ENCODE assay signal across 18 mouse cellular contexts in genomic region chr15:99382893-99383292, GRCm38 (mm10). TPM values are rescaled to one million over a fixed set of nuclear protein-coding genes. Genes with fewer than 3 reads are reported as not detected.
DNase-seq lines count a peak whose midpoint lies in the region; ATAC-seq and TF ChIP-seq lines count a peak whose summit lies in the region.
"Had no signal": no experiment of that assay in that cellular context is flagged by ENCODE, and none has a peak within 500 bp of the region (broad histone marks: within the 10 kb centered on the region; RNA-seq: fewer than 3 reads in every experiment).

No protein-coding gene starts in this region.

- no peak for TF ChIP-seq EP300 in liver, postnatal 0 days (IDR thresholded peaks at IDR 0.05; ENCODE audit: low read depth)

- no peak overlapping the region for H3K27ac ChIP-seq in liver, postnatal 0 days (ENCODE audit: low read depth)
- H3K27ac ChIP-seq in kidney, postnatal 0 days: no peak overlapping the region
- H3K27ac ChIP-seq in stomach, embryonic 16.5 days (ENCODE audit: low read length): no peak overlapping the region
- no peak overlapping the region for H3K27ac ChIP-seq in midbrain, postnatal 0 days (ENCODE audit: low read depth, low read length)
- H3K27ac ChIP-seq: limb, embryonic 12.5 days; midbrain, embryonic 15.5 days; neural tube, embryonic 12.5 days had no signal

- no peak for DNase-seq in liver, postnatal 0 days
- DNase-seq in liver: no peak
- DNase-seq in kidney, postnatal 0 days (ENCODE audit: low spot score): peak; percentile 59
- no peak for DNase-seq in B cell, adult 2 months
- no peak for DNase-seq in midbrain, postnatal 0 days (ENCODE audit: low spot score)
- DNase-seq: adrenal gland, postnatal 25 days; cerebellum, adult 9-11 months; heart, postnatal 10 days; right cerebral cortex, postnatal 25 days had no signal

- H3K4me3 ChIP-seq in liver, postnatal 0 days (ENCODE audit: low read depth, low read length): no peak overlapping the region
- no peak overlapping the region for H3K4me3 ChIP-seq in kidney, postnatal 0 days (replicated peaks; ENCODE audit: low read depth, low read length)
- no peak overlapping the region for H3K4me3 ChIP-seq in stomach, embryonic 16.5 days (replicated peaks; ENCODE audit: low read length)
- H3K4me3 ChIP-seq in midbrain, postnatal 0 days (ENCODE audit: low read depth, low read length): no peak overlapping the region
- H3K4me3 ChIP-seq: limb, embryonic 12.5 days; midbrain, embryonic 15.5 days; neural tube, embryonic 12.5 days had no signal

- H3K4me1 ChIP-seq in liver, postnatal 0 days (ENCODE audit: insufficient read depth): peaks cover 15% of the 10 kb centered on the region
- peaks cover 10% of the 10 kb centered on the region; the same call in 1 of the 2 replicates for H3K4me1 ChIP-seq in kidney, postnatal 0 days (replicated peaks; ENCODE audit: insufficient read depth, low read length)
- no peaks in the 10 kb centered on the region for H3K4me1 ChIP-seq in stomach, embryonic 16.5 days (ENCODE audit: control insufficient read depth, insufficient read depth, low read length)
- H3K4me1 ChIP-seq in midbrain, postnatal 0 days (ENCODE audit: insufficient read depth, low read length): no peaks in the 10 kb centered on the region
- H3K4me1 ChIP-seq: midbrain, embryonic 15.5 days; neural tube, embryonic 12.5 days had no signal

- H3K27me3 ChIP-seq in liver, postnatal 0 days (ENCODE audit: insufficient read depth, low read length): no peaks in the 10 kb centered on the region
- no peaks in the 10 kb centered on the region for H3K27me3 ChIP-seq in kidney, postnatal 0 days (ENCODE audit: insufficient read depth, low read length)
- no peaks in the 10 kb centered on the region for H3K27me3 ChIP-seq in stomach, embryonic 16.5 days (ENCODE audit: control insufficient read depth, insufficient read depth, low read length)
- no peaks in the 10 kb centered on the region for H3K27me3 ChIP-seq in midbrain, postnatal 0 days (ENCODE audit: insufficient read depth, low read length)
- H3K27me3 ChIP-seq: CH12.LX; limb, embryonic 12.5 days; midbrain, embryonic 15.5 days; neural tube, embryonic 12.5 days had no signal

- H3K4me2 ChIP-seq in liver, postnatal 0 days (ENCODE audit: low read depth, low read length): no peak overlapping the region
- no peak overlapping the region for H3K4me2 ChIP-seq in kidney, postnatal 0 days (ENCODE audit: low read length)
- no peak overlapping the region for H3K4me2 ChIP-seq in stomach, embryonic 16.5 days (ENCODE audit: low read depth, low read length)
- no peak overlapping the region for H3K4me2 ChIP-seq in midbrain, postnatal 0 days (ENCODE audit: low read depth, low read length, poor library complexity, severe bottlenecking)
- H3K4me2 ChIP-seq: limb, embryonic 12.5 days; midbrain, embryonic 15.5 days; neural tube, embryonic 12.5 days had no signal

- no peak for TF ChIP-seq CTCF in liver, postnatal 0 days (IDR thresholded peaks at IDR 0.05; ENCODE audit: low read depth)
- TF ChIP-seq CTCF in kidney, postnatal 0 days (IDR thresholded peaks at IDR 0.05; ENCODE audit: low read depth): no peak
- no peak for TF ChIP-seq CTCF in midbrain, postnatal 0 days (IDR thresholded peaks at IDR 0.05)

- ATAC-seq in liver, postnatal 0 days: peak; percentile 76
- peak; percentile 64 for ATAC-seq in granulocyte monocyte progenitor cell, adult 5-6 weeks (replicated peaks; ENCODE audit: poor library complexity, severe bottlenecking)
- ATAC-seq in kidney, postnatal 0 days (replicated peaks; ENCODE audit: low FRiP score, low read depth): peak; percentile 87
- ATAC-seq in stomach, embryonic 16.5 days (ENCODE audit: insufficient read depth, low FRiP score): peak; percentile 82; the same call in 1 of the 2 replicates
- ATAC-seq in midbrain, postnatal 0 days (ENCODE audit: low FRiP score): no peak
- ATAC-seq: activated CD4-positive, CD25-positive, alpha-beta regulatory T cell, adult 4 months; forebrain, embryonic 14.5 days; hindbrain, embryonic 16.5 days; midbrain, embryonic 15.5 days had no signal

- H3K36me3 ChIP-seq in liver, postnatal 0 days (replicated peaks; ENCODE audit: insufficient read depth, low read length): no peaks in the 10 kb centered on the region
- H3K36me3 ChIP-seq in kidney, postnatal 0 days (ENCODE audit: insufficient read depth, low read length): no peaks in the 10 kb centered on the region
- no peaks in the 10 kb centered on the region for H3K36me3 ChIP-seq in stomach, embryonic 16.5 days (ENCODE audit: control insufficient read depth, insufficient read depth, low read length)
- no peaks in the 10 kb centered on the region for H3K36me3 ChIP-seq in midbrain, postnatal 0 days (ENCODE audit: insufficient read depth, low read length)
- H3K36me3 ChIP-seq: limb, embryonic 12.5 days; midbrain, embryonic 15.5 days; neural tube, embryonic 12.5 days had no signal

- no peaks in the 10 kb centered on the region; the same call in 1 of the 2 replicates for H3K9me3 ChIP-seq in liver, postnatal 0 days (ENCODE audit: low read length)
- no peaks in the 10 kb centered on the region for H3K9me3 ChIP-seq in kidney, postnatal 0 days (replicated peaks; ENCODE audit: low read length)
- peaks cover 5% of the 10 kb centered on the region; the same call in 1 of the 2 replicates for H3K9me3 ChIP-seq in stomach, embryonic 16.5 days (replicated peaks; ENCODE audit: control insufficient read depth, low read length)
- no peaks in the 10 kb centered on the region for H3K9me3 ChIP-seq in midbrain, postnatal 0 days (ENCODE audit: low read length)
- H3K9me3 ChIP-seq: midbrain, embryonic 15.5 days; neural tube, embryonic 12.5 days had no signal

- no peak overlapping the region for H3K9ac ChIP-seq in liver, postnatal 0 days (replicated peaks)
- H3K9ac ChIP-seq in kidney, postnatal 0 days (ENCODE audit: low read depth, low read length): no peak overlapping the region
- H3K9ac ChIP-seq in stomach, embryonic 16.5 days (ENCODE audit: low read length): no peak overlapping the region
- no peak overlapping the region for H3K9ac ChIP-seq in midbrain, postnatal 0 days (replicated peaks; ENCODE audit: low read length, poor library complexity, severe bottlenecking)
- H3K9ac ChIP-seq: limb, embryonic 12.5 days; midbrain, embryonic 15.5 days; neural tube, embryonic 12.5 days had no signal

RNA-seq across cellular contexts. Expression of gene Tmbim6, which starts 9.8 kb away (rescaled TPM):
- polyA plus RNA-seq in liver, postnatal 0 days (2015; fragmentation: Nextera tagmentation; extraction: Ambion mirVana): 566 and 586 TPM in 2 replicates
- total RNA-seq in granulocyte monocyte progenitor cell, adult 5-6 weeks (2014; fragmentation: Nextera tagmentation): 383 and 409 TPM in 2 replicates
- 163 and 164 TPM in 2 replicates for total RNA-seq in granulocyte monocyte progenitor cell, adult 5-6 weeks (2017)
- polyA plus RNA-seq in kidney, postnatal 0 days (2015; fragmentation: Nextera tagmentation; extraction: Ambion mirVana): 774 and 842 TPM in 2 replicates
- polyA plus RNA-seq in stomach, embryonic 16.5 days (2015; fragmentation: Nextera tagmentation; extraction: Ambion mirVana): 438 and 480 TPM in 2 replicates
- 270 and 327 TPM in 2 replicates for total RNA-seq in midbrain, postnatal 0 days (2014; rRNA removed)
- 327 and 348 TPM in 2 replicates for polyA plus RNA-seq in midbrain, postnatal 0 days (2015; fragmentation: Nextera tagmentation; extraction: Ambion mirVana)

RNA-seq across cellular contexts. Expression of gene Fmnl3, which starts 12.6 kb away (rescaled TPM):
- 2.2 and 2.4 TPM in 2 replicates for polyA plus RNA-seq in liver, postnatal 0 days (2015; fragmentation: Nextera tagmentation; extraction: Ambion mirVana)
- total RNA-seq in granulocyte monocyte progenitor cell, adult 5-6 weeks (2014; fragmentation: Nextera tagmentation): 18.0 and 22.5 TPM in 2 replicates
- 20.7 and 23.8 TPM in 2 replicates for total RNA-seq in granulocyte monocyte progenitor cell, adult 5-6 weeks (2017)
- polyA plus RNA-seq in kidney, postnatal 0 days (2015; fragmentation: Nextera tagmentation; extraction: Ambion mirVana): 31.6 and 33.4 TPM in 2 replicates
- 14.2 and 16.6 TPM in 2 replicates for polyA plus RNA-seq in stomach, embryonic 16.5 days (2015; fragmentation: Nextera tagmentation; extraction: Ambion mirVana)
- 13.5 and 15.5 TPM in 2 replicates for total RNA-seq in midbrain, postnatal 0 days (2014; rRNA removed)
- polyA plus RNA-seq in midbrain, postnatal 0 days (2015; fragmentation: Nextera tagmentation; extraction: Ambion mirVana): 8.5 and 9.8 TPM in 2 replicates
